Mouse (Mus musculus): ENCODE data around the gene Ccdc42.

The Ccdc42 gene

GRCm38 (mm10) chr11:68586721-68587120, at the start of gene Ccdc42:
TSS of gene Ccdc42 (plus strand) at chr11:68587021.
- no peak for DNase-seq

GRCm38 (mm10) chr11:68539621-68540020, 47.2 kb upstream of the Ccdc42 start:
- DNase-seq = no peak

GRCm38 (mm10) chr11:68544554-68544953, 42.3 kb upstream of the Ccdc42 start:
- DNase-seq = peak; percentile 33 to 64

GRCm38 (mm10) chr11:68545172-68545571, 41.6 kb upstream of the Ccdc42 start:
- no peak for DNase-seq

- no peak for DNase-seq
Measured at GRCm38 (mm10) chr11:68545682-68546222, 41.1 kb upstream of the Ccdc42 start.

GRCm38 (mm10) chr11:68547484-68547883, 39.3 kb upstream of the Ccdc42 start:
- DNase-seq = no peak

GRCm38 (mm10) chr11:68549597-68549996, 37.2 kb upstream of the Ccdc42 start:
- DNase-seq = no peak

GRCm38 (mm10) chr11:68550358-68550757, 36.5 kb upstream of the Ccdc42 start:
- no peak for DNase-seq

GRCm38 (mm10) chr11:68553981-68554471, 32.8 kb upstream of the Ccdc42 start:
- DNase-seq = peak in 1 of 2 experiments; percentile 65

GRCm38 (mm10) chr11:68555918-68556584, 30.8 kb upstream of the Ccdc42 start, which contains the start of gene Mfsd6l:
TSS of gene Mfsd6l (plus strand) at chr11:68556186.
- peak; percentile 55 to 79 for DNase-seq

GRCm38 (mm10) chr11:68559546-68559945, 27.3 kb upstream of the Ccdc42 start:
- DNase-seq = no peak

GRCm38 (mm10) chr11:68561957-68562950, 24.6 kb upstream of the Ccdc42 start:
- peak; percentile 68 to 80 for DNase-seq

- DNase-seq = no peak
Measured at GRCm38 (mm10) chr11:68564356-68565031, 22.3 kb upstream of the Ccdc42 start.

- no peak for DNase-seq
Measured at GRCm38 (mm10) chr11:68565032-68565429, 21.8 kb upstream of the Ccdc42 start.

GRCm38 (mm10) chr11:68566447-68567059, 20.3 kb upstream of the Ccdc42 start:
- DNase-seq = peak; percentile 83 to 92

GRCm38 (mm10) chr11:68570861-68571260, 16.0 kb upstream of the Ccdc42 start:
- DNase-seq = no peak

GRCm38 (mm10) chr11:68577076-68577475, 9.7 kb upstream of the Ccdc42 start:
- DNase-seq = no peak

GRCm38 (mm10) chr11:68579462-68579881, 7.3 kb upstream of the Ccdc42 start:
- peak; percentile 74 to 75 for DNase-seq

- DNase-seq = no peak
Measured at GRCm38 (mm10) chr11:68580566-68580965, 6.3 kb upstream of the Ccdc42 start.

GRCm38 (mm10) chr11:68583225-68583624, 3.6 kb upstream of the Ccdc42 start:
- DNase-seq = peak; percentile 41 to 71

- DNase-seq = no peak
Measured at GRCm38 (mm10) chr11:68583906-68584480, 2.8 kb upstream of the Ccdc42 start.

- DNase-seq = peak in 1 of 2 experiments; percentile 31
Measured at GRCm38 (mm10) chr11:68585890-68586289, 931 bp upstream of the Ccdc42 start.
